Mouse (Mus musculus): ENCODE data around the gene Rpl38.

The Rpl38 gene

DNA sequence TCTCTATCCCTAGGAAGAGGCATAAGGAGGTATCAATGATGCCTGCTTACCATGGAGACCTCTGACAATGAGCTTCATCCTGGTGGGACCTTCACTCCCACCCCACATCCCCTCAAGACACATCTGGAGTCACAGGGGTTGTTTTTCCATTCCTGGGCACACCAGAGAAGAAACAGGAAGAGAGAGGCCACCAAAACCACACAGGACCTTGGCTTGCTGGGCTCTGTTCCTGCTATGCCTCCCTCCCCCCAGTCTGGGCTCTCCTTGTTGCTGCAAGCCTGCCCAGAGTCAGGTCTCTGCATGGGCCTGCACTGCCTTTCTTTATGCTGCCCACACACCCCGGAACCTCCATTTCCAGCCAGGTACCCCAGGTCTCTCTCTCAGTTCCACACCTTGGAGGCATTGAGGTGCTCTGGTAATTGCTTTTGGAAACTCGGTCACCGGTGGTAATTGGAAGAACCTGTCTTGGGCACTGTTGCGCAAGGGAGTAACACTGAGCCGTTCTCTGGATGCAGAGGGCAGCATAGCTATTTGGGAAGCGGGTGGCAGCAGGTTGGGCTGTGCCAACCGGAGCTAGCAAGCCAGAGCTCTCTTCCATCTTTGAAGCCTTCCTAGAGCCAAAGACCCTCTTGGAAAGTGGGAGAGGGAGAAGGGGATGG lies 12.8 kb upstream of the Rpl38 start:
- in situ Hi-C loops (cut with MboI, MseI): loop anchor here in 1 of 2 experiments (25.0 kb wide), 1 partner anchor 993 kb away; the partner anchor contains the start of gene Slc39a11

DNA sequence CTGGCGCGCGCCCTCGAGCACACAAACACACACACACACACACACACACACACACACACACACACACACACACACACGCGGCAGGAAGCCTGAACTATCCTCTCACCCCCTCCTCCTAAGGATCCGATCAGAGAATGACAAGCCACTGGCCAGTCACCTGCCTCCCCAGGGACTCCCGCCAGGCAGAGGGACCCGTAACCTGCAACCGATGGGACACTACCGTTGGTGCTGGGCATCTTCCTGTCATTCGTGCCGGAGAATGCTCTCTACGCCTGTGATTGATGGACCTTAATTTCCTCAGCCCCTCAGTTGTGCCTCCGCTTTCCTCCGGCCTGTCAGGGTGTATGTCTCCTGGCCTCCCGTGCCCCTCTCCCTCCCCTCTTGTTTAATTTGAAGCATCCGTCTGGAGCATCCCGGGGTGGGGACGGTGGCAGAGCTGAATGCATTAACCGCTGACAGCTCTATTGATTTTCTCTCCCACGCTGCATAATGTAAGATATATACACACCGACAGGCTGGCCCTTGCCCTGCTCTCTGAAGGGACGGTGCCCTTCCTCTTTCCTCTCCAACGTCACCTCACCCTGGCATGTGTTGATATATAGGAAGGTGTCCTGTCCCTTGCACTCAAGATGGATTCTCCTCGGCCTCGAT lies 11.2 kb upstream of the Rpl38 start:
- in situ Hi-C loops (cut with MboI, MseI): loop anchor here in 1 of 2 experiments (25.0 kb wide), 1 partner anchor 995 kb away; the partner anchor contains the start of gene Slc39a11

DNA sequence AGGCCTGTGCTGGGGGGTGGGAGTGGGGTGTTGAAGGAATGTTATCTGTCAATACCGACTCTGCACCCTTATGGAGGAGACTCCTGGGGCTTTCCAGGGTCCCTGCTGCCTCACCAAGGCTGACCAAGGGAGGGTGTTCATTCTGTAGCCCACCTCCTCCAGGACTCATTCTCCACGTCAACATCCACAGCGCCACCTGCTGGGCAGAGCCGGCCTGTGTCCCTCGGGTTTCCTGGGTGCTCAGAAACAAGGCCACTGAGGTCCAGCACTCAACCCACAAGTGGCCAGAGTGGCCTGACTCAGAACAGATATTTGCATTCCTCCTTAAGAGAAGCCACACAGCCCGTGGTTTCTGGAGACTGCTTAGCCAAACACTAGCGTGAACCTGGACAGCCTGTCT lies 10.6 kb upstream of the Rpl38 start:
- in situ Hi-C loops (cut with MboI, MseI): loop anchor here in 1 of 2 experiments (25.0 kb wide), 1 partner anchor 995 kb away; the partner anchor contains the start of gene Slc39a11

DNA sequence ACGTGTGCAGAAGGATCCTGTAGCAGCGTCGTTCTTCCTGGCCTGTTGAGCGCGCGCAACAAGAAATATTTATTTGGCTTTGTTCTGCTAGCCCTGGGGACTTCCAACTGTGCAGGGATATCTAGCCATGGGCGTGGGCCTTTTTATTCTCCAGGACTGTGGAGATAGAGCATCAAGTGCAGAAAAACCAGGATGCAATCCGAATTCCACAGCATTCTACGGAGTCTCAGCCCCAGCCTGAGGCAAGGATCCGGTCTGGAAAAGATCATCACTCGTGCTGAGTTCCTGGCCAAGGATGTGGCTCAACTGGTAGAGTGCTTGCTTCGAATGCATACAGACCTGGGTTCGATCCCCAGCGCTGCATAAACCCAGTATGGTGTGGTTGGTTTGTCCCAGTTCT lies 6.2 kb upstream of the Rpl38 start:
- in situ Hi-C loops (cut with MboI, MseI): loop anchor here in 1 of 2 experiments (25.0 kb wide), 1 partner anchor 1000 kb away; the partner anchor contains the start of gene Slc39a11

DNA sequence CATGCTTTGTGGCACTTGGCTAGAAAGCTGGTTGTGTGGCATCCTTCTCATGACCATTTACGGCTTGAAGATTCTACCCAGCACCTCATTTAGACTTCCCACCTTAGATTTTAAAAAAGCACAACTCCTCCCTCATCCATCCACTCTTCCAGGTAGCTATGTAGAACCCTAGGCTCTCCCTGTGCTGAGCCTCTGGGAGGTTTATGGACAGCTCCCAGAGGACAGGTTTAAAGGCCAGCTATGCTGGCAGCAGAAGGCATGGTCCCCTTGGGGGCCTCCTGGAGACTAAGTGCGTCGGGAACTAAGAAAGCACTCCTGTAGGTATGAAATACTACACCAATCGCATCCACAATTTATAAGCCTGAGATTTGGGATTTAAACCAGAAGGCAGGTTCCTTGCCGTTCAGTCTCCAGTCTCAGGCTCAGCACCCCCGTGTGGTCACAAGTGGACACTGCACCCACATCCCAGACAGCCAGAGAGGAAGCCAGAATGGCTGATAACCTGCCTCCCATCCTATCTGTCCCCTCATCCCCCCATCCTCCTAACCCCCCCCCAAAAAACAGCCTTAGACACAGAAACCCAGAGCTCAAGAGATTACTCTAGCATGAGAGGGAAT lies 5.5 kb upstream of the Rpl38 start:
- in situ Hi-C loops (cut with MboI, MseI): loop anchor here in 1 of 2 experiments (25.0 kb wide), 1 partner anchor 1001 kb away; the partner anchor contains the start of gene Slc39a11

DNA sequence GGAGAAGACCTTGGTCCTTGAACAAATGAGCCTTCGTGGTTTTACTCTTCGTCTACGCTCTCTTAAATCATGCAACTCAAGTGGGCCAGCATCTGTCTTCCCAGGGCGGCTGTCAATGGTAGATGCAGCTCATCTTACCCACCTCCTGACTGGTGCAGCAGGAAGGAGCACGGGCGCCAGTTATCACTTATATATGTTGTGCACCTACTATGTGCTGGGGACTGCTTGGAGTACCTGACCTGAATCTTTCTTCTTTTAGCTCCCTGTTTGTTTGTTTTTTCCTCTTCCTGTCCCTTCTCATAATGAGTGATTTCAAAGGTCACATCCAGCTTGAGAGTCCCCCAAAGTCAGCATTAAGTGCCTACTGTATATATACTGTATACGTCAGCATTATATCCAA lies 4.2 kb upstream of the Rpl38 start:
- in situ Hi-C loops (cut with MboI, MseI): loop anchor here in 1 of 2 experiments (25.0 kb wide), 1 partner anchor 1002 kb away; the partner anchor contains the start of gene Slc39a11

DNA sequence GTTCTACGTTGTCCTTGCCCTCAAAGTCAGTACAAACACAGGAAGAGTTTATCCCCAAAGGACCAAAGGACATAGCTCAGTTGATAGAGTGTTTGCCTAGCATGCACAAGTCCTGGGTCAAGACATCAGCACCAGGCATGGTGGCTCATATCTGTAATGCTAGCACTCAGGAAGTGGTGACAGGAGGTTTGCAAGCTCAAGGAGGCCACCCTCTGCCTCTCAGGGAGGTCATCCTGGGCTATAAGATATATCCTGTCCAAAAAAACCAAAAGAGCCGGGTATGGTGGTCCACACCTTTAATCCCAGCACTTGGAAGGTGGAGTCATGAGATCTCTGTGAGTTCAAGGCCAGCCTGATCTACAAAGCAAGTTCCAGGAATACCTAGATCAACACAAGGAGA lies 2.9 kb upstream of the Rpl38 start:
- in situ Hi-C loops (cut with MboI, MseI): loop anchor here in 1 of 2 experiments (25.0 kb wide), 1 partner anchor 1003 kb away; the partner anchor contains the start of gene Slc39a11

DNA sequence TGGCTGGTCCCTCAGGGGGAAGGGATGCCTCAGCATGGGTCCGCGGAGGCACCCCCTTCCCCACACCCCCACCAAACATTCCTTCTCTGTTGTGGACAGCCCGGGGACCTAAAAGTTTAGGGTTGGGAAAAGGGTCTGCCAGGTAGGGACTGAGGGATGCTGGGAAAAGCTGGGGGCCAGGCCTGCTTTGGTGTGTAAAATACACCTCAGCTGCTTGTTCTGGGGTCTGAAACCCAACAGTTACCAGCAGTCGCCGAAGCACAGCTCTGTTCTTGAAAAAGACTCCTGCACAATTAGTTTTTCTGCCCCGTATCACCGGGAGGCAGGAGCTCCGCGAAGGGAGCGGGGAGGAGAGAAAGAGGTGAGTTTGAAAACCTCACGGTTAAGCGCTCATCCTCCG lies 1.5 kb upstream of the Rpl38 start:
- in situ Hi-C loops (cut with MboI, MseI): loop anchor here in 1 of 2 experiments (25.0 kb wide), 1 partner anchor 1004 kb away; the partner anchor contains the start of gene Slc39a11

DNA sequence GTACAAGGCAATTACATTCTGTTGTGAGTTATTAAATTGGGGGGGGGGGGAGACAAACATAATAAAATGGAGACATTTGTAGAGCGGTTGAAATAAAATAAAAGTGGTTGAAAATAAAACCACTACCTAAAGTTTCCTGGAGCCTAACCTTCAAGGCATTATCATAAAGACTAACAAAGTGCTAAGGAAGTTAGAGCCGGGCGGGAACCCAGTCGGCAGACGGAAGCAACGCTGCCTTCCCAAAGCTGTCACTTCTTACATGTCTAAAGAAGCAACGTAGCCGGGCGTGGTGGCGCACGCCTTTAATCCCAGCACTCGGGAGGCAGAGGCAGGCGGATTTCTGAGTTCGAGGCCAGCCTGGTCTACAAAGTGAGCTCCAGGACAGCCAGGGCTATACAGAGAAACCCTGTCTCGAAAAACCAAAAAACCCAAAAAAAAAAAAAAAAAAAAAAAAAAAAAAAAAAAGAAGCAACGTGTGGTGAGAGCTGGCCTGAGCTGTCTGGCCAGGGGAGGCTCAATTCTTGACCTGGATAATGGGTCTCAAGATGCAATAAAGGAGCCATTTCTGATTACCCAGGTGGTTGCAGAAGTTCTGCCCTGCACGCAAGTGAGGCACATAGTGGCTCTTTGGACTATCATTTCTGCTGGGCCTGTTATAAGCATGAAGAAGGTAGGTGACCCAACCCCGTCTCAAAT lies 940 bp upstream of the Rpl38 start:
- in situ Hi-C loops (cut with MboI, MseI): loop anchor here in 1 of 2 experiments (25.0 kb wide), 1 partner anchor 1005 kb away; the partner anchor contains the start of gene Slc39a11

DNA sequence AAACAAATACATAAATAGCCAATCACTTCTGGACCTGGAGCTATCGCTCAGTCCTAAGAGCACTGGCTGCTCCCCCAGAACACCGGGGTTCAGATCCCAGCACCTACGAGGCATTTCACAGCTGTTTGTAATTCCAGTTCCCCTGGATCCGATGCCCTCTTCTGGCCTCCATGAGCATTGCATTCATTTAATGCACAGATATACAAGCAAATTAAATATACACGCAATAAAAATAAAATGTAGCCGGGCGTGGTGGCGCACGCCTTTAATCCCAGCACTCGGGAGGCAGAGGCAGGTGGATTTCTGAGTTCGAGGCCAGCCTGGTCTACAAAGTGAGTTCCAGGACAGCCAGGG lies 415 bp upstream of the Rpl38 start:
- in situ Hi-C loops (cut with MboI, MseI): loop anchor here in 1 of 2 experiments (25.0 kb wide), 1 partner anchor 1006 kb away; the partner anchor contains the start of gene Slc39a11

DNA sequence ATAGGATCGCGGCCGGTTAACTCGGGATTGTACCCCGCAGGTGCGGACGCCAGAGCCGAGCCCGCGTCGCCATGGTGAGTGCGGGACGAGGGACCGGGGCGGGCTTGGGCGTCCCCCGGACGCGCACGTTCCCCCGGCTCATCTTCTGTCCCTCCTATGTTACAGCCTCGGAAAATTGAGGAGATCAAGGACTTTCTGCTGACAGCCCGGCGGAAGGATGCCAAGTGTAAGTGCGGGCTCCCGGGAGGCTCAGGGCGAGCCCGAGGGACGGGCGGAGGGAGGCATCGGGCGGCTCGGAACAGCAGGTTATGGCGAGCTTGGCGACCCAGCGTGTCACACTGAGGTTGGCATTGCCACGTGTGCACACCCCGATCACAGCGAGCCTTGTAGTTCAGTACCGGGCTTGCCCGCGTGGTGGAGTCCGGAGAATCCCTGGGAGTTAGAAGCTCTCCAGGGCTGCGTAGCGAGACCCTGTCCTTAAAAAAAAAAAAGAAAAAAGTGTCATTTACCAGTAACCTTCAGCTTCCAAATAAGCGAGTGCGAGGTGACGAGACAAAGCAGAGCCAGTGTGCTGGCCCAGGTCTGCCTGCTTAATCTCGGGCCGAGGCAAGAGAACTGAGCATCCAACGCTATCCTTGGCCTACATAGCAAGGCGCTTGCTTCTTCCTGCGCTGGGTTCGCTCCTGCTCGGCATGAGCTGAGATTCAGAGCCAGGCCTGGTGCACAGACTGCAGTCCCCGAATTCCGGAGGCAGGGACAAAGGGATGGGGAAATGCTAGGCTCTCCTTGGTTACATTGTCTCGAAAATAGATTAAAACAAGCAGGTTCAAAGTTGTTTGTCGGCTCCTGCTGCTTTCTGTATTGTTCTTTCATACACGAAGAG lies 658 bp downstream of the Rpl38 start:
- in situ Hi-C loops (cut with MboI, MseI): loop anchor here in 1 of 2 experiments (25.0 kb wide), 1 partner anchor 1007 kb away; the partner anchor contains the start of gene Slc39a11

DNA sequence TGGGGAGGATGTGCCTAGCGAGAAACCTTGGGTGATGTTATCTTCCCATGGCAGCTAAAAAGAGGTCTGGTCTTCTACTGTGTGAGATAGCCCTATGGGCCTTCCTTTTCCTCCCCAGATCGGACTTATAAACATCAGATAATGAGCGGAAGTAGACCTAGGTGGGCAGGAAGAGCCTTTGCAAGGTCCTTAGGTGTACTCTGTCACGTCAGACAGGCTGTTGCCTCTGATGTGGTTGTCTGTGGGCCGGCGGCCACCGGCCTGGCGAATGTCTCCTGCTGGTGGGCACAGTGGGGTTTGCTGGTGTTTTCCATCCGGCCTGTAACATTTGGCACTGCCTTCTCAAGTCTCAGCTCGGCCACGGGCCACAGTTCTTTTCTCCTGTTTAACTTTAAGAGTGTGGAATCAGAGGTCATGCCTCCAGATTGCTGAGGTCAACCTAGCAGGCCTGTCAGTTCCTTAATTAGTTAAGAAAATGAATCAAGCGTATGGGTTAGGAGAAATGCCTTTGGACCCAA lies 1.4 kb downstream of the Rpl38 start:
- in situ Hi-C loops (cut with MboI, MseI): loop anchor here in 1 of 2 experiments (5.0 to 25.0 kb wide), 2 partner anchors 922 to 1007 kb away; partner anchors contain the start of gene Slc39a11

DNA sequence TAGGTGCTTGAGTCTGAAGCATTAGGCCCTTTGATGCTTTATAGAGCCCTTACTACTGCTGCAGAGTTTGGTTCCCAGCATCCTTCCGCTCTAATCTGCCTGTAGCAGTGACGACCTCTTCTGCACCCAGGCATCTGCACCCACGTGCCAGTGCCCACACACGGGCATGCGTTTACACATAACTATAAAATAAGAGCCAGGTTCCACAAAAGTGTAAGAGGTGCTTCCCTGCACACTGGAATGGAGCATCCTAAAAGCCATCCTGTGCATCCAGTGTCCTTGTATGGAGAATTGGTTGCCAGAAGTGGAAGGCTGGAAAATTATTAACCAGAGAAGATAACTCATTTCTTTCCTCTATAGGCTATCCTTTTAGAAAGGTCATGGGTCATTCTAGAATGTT lies 2.8 kb downstream of the Rpl38 start:
- in situ Hi-C loops (cut with MboI, MseI): loop anchor here in 1 of 2 experiments (5.0 to 25.0 kb wide), 2 partner anchors 924 to 1009 kb away; partner anchors contain the start of gene Slc39a11

DNA sequence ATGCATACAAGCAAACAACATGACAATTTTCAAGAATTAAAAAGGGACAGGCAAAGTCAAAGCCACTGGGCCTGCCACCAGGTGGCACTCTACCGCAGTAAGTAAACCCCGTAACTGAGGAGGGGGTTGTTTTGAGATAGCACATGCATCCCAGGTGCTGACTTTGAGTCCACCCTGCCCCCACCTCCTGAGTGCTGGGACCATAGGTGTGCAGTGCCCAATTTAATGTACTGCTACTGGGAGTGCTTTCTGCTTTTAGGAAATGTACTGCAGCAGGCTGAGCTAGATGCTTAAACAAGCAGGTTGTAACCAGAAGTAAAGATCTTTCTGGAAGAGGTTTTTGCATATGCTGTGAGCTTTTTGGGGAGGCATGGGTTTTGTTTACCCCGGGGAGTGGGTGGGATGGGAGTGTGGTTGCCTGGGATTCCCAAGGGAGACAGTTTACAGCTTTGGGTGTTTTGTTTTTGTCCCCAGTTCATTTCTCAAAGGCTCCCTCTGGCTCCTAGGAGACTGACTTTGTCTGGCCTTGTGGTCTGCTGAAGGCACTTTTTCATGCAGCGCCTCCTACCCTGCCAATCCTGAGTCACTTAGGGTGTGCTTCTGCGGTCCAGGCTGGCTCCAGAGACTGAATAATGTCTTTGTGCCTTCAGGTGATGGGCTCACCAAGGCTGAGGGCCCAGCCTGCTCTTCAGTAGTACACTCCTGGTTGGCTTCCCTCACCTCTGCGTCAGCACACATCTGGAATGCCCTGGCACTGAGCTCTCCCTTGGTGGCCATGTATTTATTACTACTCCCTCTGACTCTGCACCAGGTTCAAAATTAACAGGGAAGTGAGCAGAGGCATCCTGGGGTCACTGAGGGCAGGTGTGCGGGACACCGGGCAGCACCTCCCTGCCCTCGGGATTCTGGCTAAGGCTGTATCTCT lies 4.7 kb downstream of the Rpl38 start:
- in situ Hi-C loops (cut with MboI, MseI): loop anchor here in 1 of 2 experiments (5.0 to 25.0 kb wide), 2 partner anchors 926 to 1011 kb away; partner anchors contain the start of gene Slc39a11

DNA sequence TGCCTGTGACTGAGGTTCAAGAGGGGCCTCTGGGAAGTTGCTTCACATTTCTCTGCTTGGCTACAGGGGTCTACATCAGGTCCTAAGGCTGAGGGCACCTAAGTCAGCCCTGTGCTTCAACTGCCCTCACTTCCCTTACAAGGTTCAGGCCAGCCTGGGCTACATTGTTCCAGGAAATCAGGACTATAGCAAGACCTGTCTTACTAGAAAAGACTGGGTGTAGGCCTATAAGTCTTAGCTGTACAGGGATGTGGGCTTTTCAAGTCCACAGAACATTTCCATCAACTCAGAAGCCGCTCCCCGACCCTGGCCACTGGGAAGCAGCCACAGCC lies 5.4 kb downstream of the Rpl38 start:
- in situ Hi-C loops (cut with MboI, MseI): loop anchor here in 1 of 2 experiments (5.0 to 25.0 kb wide), 2 partner anchors 926 to 1011 kb away; partner anchors contain the start of gene Slc39a11

DNA sequence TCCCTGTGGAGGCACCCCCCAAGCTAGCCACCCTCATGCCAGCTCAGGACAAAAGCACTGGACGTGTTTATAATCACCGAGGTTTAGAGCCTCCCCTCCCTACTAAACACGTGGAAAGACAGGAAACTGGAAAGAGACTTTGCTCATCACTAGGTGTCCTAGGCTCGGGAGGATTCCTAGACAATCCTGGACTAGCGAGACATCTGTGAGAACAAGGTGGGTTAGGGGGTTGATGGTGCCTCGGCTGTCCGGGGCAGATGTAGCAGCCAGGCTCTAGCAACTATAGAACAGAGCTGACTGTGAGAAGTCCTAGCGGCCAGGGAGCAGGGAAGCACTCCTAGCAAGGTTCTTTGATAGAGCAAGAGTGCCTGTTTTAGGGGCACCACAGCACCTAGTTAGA lies 5.9 kb downstream of the Rpl38 start:
- in situ Hi-C loops (cut with MboI, MseI): loop anchor here in 1 of 2 experiments (5.0 to 25.0 kb wide), 2 partner anchors 927 to 1012 kb away; partner anchors contain the start of gene Slc39a11

DNA sequence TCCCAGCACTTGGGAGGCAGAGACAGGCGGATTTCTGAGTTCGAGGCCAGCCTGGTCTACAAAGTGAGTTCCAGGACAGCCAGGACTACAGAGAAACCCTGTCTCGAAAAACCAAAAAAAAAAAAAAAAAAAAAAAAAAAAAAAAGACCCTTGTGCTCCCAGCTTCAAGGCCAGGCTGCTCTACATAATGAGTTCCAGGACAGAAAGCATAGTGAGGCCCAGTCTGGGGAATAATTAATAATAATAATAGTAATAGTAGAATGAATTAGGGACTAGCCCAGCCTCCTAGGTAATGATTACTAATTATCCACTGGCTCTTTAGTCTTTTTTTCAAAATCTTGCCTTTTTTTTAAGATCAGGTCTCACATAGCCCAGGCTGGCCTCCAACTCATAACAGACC lies 6.5 kb downstream of the Rpl38 start:
- in situ Hi-C loops (cut with MboI, MseI): loop anchor here in 1 of 2 experiments (5.0 to 25.0 kb wide), 2 partner anchors 927 to 1012 kb away; partner anchors contain the start of gene Slc39a11

DNA sequence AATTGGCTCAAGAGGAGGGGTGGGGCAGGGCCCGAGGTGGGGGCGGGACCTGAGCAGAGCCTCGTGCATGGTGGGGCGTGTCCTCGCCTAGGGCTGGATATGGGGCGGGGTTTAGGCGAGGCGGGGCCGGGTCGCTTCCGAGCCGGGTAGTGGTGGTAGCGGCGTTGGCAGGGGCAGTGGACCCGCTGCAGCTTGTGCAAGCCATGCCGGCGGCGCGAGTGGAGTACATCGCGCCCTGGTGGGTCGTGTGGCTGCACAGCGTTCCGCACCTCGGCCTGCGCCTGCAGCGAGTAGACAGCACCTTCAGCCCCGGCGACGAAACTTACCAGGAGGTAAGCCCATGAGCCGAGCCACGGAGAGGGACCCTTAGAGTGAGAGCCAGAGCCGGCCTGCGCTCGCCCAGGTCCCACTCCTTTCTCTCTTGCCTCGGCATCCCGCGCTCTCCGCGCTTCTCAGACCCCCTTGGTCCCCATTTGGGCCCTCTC lies 7.1 kb downstream of the Rpl38 start, which contains the start of gene Ttyh2:
Gene Ttyh2, plus strand, starts transcription at position 91 of the 485 bp plus-strand sequence.
- in situ Hi-C loops (cut with MboI, MseI): no loop called here
